ENCODE assay signal across 10 mouse cellular contexts in the genomic region with DNA sequence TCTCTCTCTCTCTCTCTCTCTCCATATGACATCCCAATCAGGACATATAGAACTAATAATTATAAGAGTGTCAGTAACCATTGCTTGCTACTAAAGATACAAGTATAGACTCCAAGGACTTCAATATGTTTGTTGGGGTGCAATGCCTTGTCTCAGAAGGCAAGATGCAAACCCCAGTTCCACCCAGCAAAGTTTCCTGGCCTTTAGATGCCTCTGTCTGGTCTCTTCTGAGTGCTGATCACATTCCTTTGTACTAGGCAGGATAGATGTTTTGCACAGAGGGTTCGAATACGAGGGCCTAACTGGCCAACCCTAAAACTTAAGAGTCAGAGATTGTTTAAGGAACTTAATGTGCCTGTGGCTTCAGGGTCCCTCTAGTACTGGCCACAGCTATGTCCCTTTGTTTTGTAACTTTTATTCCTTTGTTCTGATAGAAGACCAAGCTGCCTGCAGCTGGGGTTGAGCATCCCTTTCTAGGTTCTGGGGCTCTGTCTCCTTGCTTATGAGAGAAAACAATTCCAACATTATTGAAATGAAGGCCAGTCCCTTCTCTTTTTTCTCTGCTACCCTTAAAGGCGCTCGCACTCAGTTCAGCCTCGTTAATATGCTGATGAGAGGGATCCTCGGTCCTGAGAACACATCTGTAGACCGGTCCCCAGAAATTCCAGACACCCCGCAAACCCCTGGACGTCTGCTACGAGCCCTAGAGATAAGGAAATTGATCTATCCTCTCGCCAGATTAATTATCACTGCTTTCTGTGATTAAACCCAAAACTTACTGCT. TPM values are rescaled to one million over a fixed set of nuclear protein-coding genes. Genes with fewer than 3 reads are reported as not detected.
DNase-seq lines count a peak whose midpoint lies in the region; ATAC-seq and TF ChIP-seq lines count a peak whose summit lies in the region.
"Had no signal": no experiment of that assay in that cellular context is flagged by ENCODE, and none has a peak within 500 bp of the region (broad histone marks: within the 10 kb centered on the region; RNA-seq: fewer than 3 reads in every experiment).

No protein-coding gene starts in this region.

- 8% methylated on average over 11 of the region's 11 CpGs for WGBS in liver, embryonic 12.5 days (ENCODE audit: insufficient replicate concordance)
- WGBS in forebrain, embryonic 12.5 days, result 2% methylated on average over 11 of the region's 11 CpGs
- 4% methylated on average over 11 of the region's 11 CpGs for WGBS in limb, embryonic 14.5 days
- 7% methylated on average over 11 of the region's 11 CpGs for WGBS in stomach, embryonic 15.5 days

- H3K27me3 ChIP-seq in liver, embryonic 12.5 days (replicated peaks), result peaks cover 60% of the 10 kb centered on the region
- peaks cover 20% of the 10 kb centered on the region for H3K27me3 ChIP-seq in forebrain, embryonic 12.5 days
- H3K27me3 ChIP-seq in limb, embryonic 14.5 days (ENCODE audit: control insufficient read depth, insufficient read depth, low read length), result no peaks in the 10 kb centered on the region
- 0 out of 2 replicates have a peak, but pooled peaks cover 6% of the 10 kb centered on the region for H3K27me3 ChIP-seq in stomach, embryonic 15.5 days (replicated peaks)
- H3K27me3 ChIP-seq: Patski had no signal

- H3K4me3 ChIP-seq in liver, embryonic 12.5 days, result peak overlapping the region; percentile 38
- peak overlapping the region; percentile 72 for H3K4me3 ChIP-seq in forebrain, embryonic 12.5 days (replicated peaks)
- H3K4me3 ChIP-seq in limb, embryonic 14.5 days (replicated peaks; ENCODE audit: low read length), result peak overlapping the region; percentile 85
- H3K4me3 ChIP-seq in stomach, embryonic 15.5 days (replicated peaks), result peak overlapping the region; percentile 67

- DNase-seq in liver, result no peak
- peak; percentile 14 for DNase-seq in limb, embryonic 14.5 days (ENCODE audit: low spot score)
- no peak for DNase-seq in spleen, adult 18-20 months
- no peak for DNase-seq in adrenal gland, adult (ENCODE audit: inconsistent age in 2 of 2, low spot score in 1 of 2)
- no peak for DNase-seq in left cerebral cortex, postnatal 4 days
- DNase-seq: cerebellum, adult 11 months had no signal

- H3K9ac ChIP-seq in liver, embryonic 12.5 days, result no peak overlapping the region
- peak overlapping the region; percentile 81 for H3K9ac ChIP-seq in forebrain, embryonic 12.5 days
- peak overlapping the region; percentile 99 for H3K9ac ChIP-seq in limb, embryonic 14.5 days (ENCODE audit: low read depth, low read length, severe bottlenecking)
- H3K9ac ChIP-seq in stomach, embryonic 15.5 days, result peak overlapping the region; percentile 51; the same call in 1 of the 2 replicates

- no peak for ATAC-seq in liver, embryonic 12.5 days
- no peak for ATAC-seq in forebrain, embryonic 12.5 days (ENCODE audit: low FRiP score)
- no peak for ATAC-seq in limb, embryonic 14.5 days (ENCODE audit: low FRiP score, low read depth)
- no peak for ATAC-seq in stomach, embryonic 15.5 days (ENCODE audit: insufficient read depth, low FRiP score, low read depth)

- intact Hi-C loops in left cerebral cortex, postnatal 4 days (cut with DNase I), result loop anchor here (10.0 kb wide), 3 partner anchors 552 to 1838 kb away; no protein-coding TSS in a partner anchor

- 0 out of 2 replicates have a peak, but pooled peaks cover 4% of the 10 kb centered on the region for H3K4me1 ChIP-seq in liver, embryonic 12.5 days
- peaks cover 31% of the 10 kb centered on the region for H3K4me1 ChIP-seq in forebrain, embryonic 12.5 days
- H3K4me1 ChIP-seq in limb, embryonic 14.5 days (ENCODE audit: control insufficient read depth, insufficient read depth, low read length), result peaks cover 15% of the 10 kb centered on the region; the same call in 1 of the 2 replicates
- no peaks in the 10 kb centered on the region for H3K4me1 ChIP-seq in stomach, embryonic 15.5 days

- TF ChIP-seq POLR2A in limb, embryonic 14.5 days (IDR thresholded peaks at IDR 0.05; ENCODE audit: borderline replicate concordance, extremely low read depth, insufficient read depth, insufficient read length), result no peak

- H3K36me3 ChIP-seq in liver, embryonic 12.5 days, result no peaks in the 10 kb centered on the region
- H3K36me3 ChIP-seq in forebrain, embryonic 12.5 days (replicated peaks), result no peaks in the 10 kb centered on the region
- H3K36me3 ChIP-seq in limb, embryonic 14.5 days (ENCODE audit: control insufficient read depth, insufficient read depth, low read length), result peaks cover 13% of the 10 kb centered on the region
- no peaks in the 10 kb centered on the region for H3K36me3 ChIP-seq in stomach, embryonic 15.5 days

- H3K4me2 ChIP-seq in liver, embryonic 12.5 days, result no peak overlapping the region
- H3K4me2 ChIP-seq in forebrain, embryonic 12.5 days, result peak overlapping the region; percentile 88
- H3K4me2 ChIP-seq in limb, embryonic 14.5 days (replicated peaks; ENCODE audit: low read depth, low read length, severe bottlenecking), result peak overlapping the region; percentile 81
- H3K4me2 ChIP-seq in stomach, embryonic 15.5 days, result peak overlapping the region; percentile 63

- no peaks in the 10 kb centered on the region for H3K9me3 ChIP-seq in liver, embryonic 12.5 days (replicated peaks)
- H3K9me3 ChIP-seq in forebrain, embryonic 12.5 days, result no peaks in the 10 kb centered on the region
- H3K9me3 ChIP-seq in limb, embryonic 14.5 days (ENCODE audit: control insufficient read depth, low read length), result no peaks in the 10 kb centered on the region
- H3K9me3 ChIP-seq in stomach, embryonic 15.5 days, result no peaks in the 10 kb centered on the region

- H3K27ac ChIP-seq in liver, embryonic 12.5 days, result no peak overlapping the region
- peak overlapping the region; percentile 61; the same call in 1 of the 2 replicates for H3K27ac ChIP-seq in forebrain, embryonic 12.5 days
- H3K27ac ChIP-seq in limb, embryonic 14.5 days (replicated peaks; ENCODE audit: low read depth, low read length), result peak overlapping the region; percentile 99
- peak overlapping the region; percentile 94 for H3K27ac ChIP-seq in stomach, embryonic 15.5 days

RNA-seq across cellular contexts. Expression of a gene that starts 2.5 kb away (rescaled TPM):
- 9.1 and 10.5 TPM in 2 replicates for polyA plus RNA-seq in liver, embryonic 12.5 days (2016; fragmentation: Nextera tagmentation; extraction: Ambion mirVana)
- 53.2 and 63.9 TPM in 2 replicates for polyA plus RNA-seq in forebrain, embryonic 12.5 days (2016; fragmentation: Nextera tagmentation; extraction: Ambion mirVana)
- polyA plus RNA-seq in limb, embryonic 14.5 days (2012; rRNA removed), result 178 and 213 TPM in 2 replicates
- polyA plus RNA-seq in limb, embryonic 14.5 days (2014; fragmentation: Nextera tagmentation; extraction: Ambion mirVana), result 245 and 282 TPM in 2 replicates
- 86.0 and 88.1 TPM in 2 replicates for polyA plus RNA-seq in stomach, embryonic 15.5 days (2015; fragmentation: Nextera tagmentation; extraction: Ambion mirVana)
- 10 to 100 TPM; 82.7 to 89.6 TPM for total RNA-seq in left cerebral cortex, postnatal 4 days (2021)
